Mouse (Mus musculus) erythroid progenitor cell, adult 5-6 weeks (primary cell): Measurements from ENCODE around the gene Ppp2r3a. TPM values are rescaled to one million over a fixed set of nuclear protein-coding genes. Genes with fewer than 3 reads are reported as not detected.

Source experiments
- ATAC-seq: replicated peaks from 2 replicates; pipeline ENCODE4 v1.8.0; 2016; ENCODE audit warnings: moderate number of reproducible peaks, mild to moderate bottlenecking, moderate TSS enrichment, inconsistent platforms; ENCODE audit not compliant: poor library complexity, low FRiP score, severe bottlenecking
- total RNA-seq, 2 experiments: library from RNA; stranded (forward) in 1 of 2; stranded (reverse) in 1 of 2; fragments of 150-400 nt in 1 of 2; fragments of 186-747, 209-891 nt in 1 of 2; gene quantifications; 2 replicates each; pipeline versions ENCODE4 v1.2.3 to v1.2.4; 2015 to 2017; ENCODE audit warnings: low replicate concordance in 2 of 2

Ppp2r3a gene
- 2.5 and 2.9 TPM in 2 replicates for total RNA-seq (2015; ENCODE audit: low replicate concordance)
- 1.0 TPM in 1 of 2 replicates, not detected in the other for total RNA-seq (2017; ENCODE audit: low replicate concordance)

DNA sequence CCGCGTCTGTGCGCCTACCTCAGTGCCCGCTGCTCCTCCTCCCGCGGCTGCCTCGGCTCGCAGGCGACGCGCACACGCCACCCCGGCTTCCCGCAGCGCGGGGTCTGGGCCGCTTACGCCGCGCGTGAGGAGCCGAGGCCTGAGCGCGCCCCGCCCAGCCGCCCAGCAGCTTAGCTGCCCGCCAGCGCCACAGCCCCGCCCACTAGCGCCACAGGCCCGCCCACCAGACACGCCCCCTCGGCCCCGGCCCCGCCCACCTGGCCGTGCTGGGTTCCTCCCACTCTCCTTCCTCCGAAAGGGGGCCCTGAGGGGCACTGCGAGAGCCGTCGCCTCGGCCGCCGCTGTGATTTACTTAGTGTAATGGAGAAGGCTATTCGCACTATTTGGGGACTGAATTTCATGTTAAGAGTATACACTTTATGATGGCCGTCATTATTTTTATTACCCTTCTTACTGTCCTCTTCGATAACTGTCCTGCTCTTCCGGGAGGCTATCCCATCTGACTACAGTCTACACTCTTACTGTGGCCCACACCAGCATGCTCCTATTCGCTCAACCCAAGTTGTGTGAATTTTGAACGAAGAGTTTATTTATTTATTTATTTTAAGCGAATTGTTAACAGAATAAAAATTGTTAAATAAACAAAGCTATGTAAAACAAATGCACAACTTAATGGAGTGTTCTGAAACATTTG, at the start of gene Ppp2r3a:
TSS of gene Ppp2r3a (minus strand) at position 152 of the 694 bp plus-strand sequence.
- peak; percentile 92 for ATAC-seq

DNA sequence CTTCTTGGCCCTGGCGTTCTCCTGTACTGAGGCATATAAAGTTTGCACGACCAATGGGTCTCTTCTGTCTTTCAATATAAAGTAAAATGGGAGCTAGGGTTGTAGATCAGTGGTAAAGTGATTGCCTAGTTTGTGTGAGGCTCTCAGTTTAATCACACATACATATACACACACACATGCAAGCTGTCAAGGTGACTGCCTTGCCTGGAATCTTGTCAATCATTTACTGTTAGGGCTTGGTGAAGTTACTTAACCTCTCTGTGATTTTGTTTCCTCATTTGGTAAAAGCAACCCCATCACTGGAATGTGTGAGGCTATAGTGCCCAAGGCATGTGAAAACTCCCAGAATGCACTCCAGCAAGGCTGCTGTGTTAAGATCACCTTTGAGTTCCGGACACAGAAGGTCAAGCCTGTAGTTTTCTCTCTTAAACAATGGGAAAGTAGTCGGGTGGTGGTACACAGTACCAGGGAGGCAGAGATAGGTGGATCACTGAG, 48.9 kb upstream of the Ppp2r3a start:
- no peak for ATAC-seq

DNA sequence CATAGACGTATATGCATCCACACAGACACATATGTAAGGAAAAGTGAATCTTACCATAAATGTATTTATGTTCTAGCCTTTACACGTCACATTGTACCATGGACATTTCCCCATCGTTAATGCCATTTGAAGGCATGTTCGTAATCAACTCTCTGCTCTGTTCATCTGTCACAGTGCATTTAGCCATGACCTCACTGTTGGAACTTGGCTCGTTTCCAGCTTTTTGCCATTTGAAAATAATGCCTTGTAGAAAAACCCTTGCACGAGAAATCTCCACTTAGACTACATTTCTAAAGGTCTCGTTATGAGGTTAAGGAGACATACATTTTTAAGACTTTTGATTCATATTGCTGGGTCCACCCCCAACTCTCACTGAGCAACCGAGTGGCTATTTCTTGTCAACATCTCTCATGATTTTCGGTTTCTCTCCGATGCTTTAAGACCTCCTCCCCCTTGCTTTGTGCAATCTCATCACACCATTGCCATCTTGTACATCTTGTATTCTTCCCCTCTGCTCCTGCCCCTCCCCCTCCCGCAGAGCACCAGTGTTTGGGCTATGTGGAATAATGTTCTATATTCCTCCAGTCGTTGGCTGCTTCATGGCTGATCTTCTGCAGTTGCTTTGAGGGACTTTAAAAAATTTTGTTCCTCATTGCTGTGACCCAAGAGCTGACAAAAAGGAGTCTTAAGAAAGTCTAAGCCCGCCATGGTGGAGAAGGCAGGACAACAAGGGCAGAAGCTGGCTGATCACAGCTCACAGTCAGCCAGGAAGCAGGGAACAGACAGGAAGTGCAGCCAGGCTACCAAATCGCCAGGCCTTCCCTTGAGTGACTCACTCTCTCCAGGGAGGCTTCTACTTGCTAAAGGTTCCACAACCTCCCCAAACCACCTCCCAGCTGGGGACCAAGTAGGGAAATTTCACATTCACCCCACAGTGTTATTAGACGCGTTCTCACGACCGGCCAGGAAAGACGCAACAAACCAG, 40.4 kb upstream of the Ppp2r3a start:
- no peak for ATAC-seq

DNA sequence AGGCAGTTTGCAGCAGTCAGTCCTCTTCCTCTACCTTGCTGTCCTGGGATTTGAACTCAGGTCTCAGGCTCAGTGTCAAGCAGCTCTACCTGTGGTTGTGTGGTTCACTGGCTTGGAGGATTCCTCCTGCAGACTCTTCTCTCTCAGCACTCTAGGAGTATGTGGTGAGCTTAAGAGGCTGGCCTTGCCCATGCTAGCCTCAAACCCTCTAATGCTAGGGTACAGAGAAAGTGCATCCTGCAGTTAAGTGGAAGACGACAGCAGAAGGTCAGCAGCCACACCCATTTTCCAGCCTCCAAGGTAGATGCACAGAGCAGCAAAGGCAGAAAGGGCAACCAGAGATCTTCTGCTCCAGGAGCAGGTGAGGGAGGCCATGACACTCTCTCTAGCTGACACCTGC, 39.3 kb upstream of the Ppp2r3a start:
- no peak for ATAC-seq

DNA sequence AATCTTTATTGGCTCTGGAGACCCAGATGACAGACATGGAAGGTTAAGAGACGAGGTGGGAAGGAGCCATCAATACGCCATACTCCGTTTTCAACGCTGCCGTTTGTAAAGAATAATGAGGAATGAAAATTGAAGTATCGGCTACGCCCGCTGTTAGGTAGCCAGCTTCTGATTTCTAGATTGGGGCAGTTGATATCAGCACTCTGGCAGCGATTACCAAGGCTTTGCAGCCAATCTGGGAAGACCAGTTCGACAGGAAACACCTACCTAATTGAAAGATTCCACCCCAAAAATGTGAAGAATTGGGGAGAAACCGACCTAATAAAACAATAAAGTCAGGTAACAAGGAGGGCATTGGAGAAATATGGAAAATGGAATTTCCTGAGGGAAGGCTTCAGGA, 38.2 kb upstream of the Ppp2r3a start:
- ATAC-seq, result no peak

DNA sequence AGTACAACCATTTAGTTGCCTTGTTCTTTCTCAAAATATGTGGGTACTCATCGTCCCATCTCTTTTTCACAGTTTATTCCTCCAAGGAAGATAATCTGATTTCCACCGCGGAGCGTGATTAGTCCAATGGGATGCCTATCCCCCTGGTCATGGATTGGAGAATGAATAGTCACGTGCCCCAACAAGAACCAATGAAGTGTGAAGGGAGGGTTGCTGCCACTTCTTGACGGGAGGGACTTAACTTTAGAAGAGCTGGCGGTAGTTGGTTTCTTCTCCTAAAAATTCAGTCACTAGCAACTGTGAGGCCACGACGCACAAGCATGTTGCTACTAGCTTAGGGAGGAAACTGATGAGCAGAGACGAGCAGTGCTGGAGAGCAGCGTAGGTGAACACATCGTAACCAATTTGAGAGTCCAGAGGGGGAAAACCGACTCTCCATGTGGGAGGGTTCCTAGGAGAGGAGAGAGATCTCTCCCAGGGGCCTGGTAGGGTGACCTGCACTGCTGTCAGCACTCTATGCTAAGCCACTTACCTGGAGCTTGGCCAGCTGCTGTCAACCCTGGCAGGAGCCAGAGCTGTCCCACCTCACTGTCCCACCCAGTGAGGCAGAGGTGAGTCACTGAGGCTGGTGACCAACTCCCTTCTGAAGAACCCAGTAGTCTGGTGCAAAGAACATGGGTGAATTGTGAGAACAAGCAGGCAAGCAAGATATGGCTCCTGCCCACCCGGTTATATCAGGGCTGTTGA, 37.5 kb upstream of the Ppp2r3a start:
- no peak for ATAC-seq

DNA sequence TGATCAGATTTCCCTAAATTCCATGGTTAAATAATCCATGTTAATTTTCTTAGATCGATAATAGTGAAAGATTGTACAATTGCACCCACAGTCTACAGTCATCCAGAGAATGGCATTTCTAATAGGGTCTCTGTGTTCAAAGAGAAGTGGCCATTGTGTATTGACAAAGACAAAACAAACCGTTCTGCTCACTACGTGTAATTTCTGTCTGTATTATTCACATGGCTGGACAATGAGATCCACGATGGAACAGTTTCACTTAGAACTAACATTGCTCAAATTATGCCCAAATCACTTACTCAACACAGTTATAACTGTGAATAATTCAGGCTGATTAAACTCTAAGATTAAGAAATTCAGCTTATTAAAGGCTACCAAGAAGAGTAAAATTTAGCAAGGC, 35.2 kb upstream of the Ppp2r3a start:
- no peak for ATAC-seq

DNA sequence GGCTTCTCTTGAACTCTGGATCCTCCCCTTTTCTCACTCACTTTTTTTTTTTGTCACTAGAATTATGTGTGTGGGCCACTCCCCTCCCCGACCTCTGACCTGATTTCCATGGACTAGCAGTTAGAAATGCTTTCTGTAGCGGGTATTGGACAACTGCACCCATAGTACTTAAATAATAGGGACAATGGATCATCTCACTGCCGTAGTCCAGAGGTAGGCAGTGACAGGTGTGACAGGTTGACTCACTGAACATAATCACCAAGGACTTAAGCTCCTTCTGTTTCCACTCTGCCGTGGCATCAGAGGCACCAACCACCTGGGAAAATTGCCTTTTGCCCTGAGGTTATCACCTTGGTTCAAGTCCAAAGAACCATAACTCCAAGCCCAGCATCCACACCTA, 32.5 kb upstream of the Ppp2r3a start:
- ATAC-seq, result no peak

DNA sequence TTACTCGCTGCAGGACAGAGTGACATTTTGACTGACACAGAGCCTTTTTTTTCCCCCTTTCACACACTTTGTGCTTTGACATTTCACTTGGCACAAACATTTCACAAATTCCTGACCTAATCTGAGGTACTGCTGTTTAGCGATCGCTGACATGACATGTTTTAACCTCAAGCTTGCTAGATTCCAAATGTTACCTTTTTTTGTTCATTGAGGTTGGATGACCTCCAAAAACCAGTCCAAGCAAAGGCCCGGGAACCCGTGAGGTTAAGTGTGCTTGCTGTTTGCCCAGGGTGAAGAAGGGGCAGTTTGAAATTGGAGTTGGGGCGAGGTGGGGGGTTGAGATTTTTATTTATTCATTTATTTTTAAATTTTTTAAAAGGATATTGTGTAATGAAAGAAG, 31.1 kb upstream of the Ppp2r3a start:
- no peak for ATAC-seq

DNA sequence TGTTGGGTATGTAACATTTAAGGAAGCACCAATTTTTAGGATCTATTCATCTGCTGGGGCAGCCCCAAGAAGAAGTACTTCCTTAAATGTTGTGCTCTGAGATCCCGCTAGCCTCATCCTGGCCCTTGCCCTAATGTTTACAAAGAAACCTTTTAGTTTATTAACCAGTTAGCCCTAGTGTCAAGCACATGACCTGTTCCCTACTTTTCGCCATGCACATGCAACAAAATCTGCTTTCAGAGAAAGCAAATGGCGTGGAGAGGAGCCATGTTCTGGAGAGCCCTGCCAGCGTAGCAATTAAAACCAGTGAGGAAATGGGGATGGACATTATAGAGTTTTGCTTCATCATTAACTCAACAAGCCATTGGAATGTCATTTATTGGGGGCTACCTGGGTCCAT, 30.3 kb upstream of the Ppp2r3a start:
- no peak for ATAC-seq

DNA sequence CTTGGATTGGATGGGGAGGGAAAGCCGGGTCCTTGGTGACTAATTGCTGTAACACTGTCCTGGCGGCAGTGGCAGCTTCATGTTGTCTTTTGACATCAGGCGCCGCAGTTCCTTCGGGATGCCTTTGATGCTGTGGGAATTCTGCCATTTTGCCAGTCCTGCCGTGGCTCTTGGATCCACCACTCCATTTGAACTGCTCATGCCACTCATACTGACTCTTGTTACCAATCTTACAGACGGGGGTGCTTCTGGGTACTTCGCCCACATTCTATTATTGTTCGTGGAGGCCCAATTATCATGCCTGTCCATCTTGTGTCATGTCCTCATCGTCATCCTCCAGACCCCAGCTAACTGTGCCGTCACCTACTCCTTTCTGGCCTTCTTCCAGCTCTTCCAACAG, 29.7 kb upstream of the Ppp2r3a start:
- no peak for ATAC-seq

DNA sequence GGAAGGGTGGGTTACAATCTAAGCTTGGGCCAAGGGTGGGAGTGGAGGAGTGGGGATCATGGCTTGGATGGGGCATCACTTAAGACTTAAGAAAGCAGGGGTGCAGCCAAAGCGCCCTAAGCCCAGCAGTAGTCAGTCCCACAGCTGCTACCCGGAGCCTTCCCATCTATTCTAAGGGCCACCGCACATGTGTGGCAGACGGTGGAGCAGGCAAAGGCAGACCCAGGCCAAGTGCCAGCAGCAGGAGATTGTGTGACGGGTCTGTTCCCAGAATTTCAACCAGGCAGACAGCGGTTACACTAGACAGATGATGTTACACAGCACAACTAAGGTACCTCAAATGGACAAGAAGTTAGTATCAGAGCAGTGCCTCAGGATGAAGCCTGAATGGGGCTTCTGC, 29.3 kb upstream of the Ppp2r3a start:
- ATAC-seq, result no peak

DNA sequence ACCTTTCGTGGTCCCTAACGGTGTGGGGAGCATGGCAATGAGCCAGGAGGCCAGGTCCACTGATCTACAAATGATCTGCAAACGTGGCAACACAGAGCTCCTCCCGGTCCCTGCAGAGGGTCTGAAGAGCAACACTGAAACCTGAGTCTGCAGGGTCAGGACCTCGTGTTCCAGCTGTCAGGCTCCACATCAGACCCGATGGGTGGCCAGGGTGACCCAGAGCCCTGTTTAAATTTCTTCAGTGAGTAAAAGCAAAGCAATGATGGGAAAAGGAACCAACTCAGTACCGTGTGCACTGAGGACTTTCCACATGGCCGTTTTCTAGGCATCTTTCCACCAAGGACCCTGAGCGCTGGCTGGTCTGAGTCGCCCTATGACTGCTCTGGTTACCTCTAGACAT, 28.6 kb upstream of the Ppp2r3a start:
- ATAC-seq, result no peak

DNA sequence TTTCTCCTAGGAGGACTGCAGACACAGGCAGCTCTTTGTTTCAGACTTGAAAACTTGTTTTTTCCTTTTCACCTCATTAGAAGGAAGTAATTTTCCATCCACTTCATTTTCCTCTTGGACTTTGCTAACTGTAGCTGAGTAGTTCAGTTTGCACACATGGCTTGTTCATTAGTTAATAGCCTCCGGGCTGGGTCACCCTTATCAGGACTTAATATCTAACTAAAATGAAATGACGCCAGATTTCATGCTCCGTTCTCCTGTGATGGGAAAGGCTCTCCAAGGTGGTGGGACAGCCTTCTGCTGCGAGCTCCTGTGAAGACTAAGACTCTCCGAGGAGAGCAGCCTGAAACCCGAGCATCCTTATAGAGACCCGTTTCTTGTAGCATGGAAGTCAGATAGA, 21.1 kb upstream of the Ppp2r3a start:
- ATAC-seq, result no peak

DNA sequence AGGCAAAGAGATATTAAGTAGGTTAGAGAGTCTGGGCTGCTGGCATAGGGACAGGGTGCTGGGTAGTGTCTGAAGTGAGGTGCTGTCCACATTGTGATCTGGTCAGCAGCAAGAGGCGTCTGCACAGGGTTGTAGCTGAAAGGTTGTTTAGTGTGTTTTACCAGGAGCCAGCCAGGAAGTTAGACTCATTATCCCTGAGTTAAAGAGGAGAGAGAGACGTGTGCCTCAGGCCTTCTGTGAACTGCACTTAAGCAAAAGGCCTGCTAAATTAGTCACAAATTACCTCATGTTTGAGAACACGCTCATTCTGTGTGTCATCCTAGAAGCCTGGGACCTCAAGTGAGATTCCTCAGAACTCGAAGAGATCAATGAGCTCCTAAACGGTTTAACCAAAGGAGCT, 18.4 kb upstream of the Ppp2r3a start:
- no peak for ATAC-seq

DNA sequence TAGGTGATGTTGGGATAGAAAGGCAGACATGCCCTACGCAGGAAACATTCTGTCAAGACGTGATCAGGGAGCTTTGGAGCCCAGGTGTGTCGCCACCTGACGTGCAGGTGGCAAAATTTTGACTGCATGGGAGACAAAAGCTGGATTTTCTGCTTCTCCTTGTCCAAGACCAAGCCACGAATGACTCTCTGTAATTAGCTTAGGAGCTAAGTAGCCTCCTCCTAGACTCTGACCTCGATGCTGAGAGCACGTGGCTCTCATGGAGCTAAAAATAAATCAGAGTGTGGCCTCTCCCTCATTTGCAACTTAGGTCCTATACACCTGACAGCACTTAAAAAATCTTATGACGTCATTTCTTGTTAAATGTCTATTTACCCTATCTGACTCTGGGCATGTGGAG, 14.4 kb upstream of the Ppp2r3a start:
- no peak for ATAC-seq

DNA sequence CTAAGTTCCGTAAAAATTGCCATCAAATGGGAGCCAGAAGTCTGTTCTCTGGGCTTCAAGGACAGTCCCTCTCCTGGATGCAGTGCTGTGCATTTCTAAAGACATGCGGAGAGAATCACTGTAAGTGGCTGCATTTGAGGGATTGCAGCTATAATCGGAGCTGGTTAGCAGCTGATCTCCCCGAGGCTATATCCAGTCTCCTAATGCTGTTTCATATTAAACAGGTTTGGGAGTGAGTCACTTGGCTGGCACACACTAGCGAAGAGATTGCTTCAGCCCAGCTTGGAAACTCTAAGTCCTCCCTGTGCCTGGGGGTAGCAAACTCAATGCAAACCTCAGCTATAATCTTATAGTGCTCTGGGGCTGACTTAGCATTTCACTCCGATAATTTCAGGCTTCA, 14.0 kb upstream of the Ppp2r3a start:
- ATAC-seq, result no peak

DNA sequence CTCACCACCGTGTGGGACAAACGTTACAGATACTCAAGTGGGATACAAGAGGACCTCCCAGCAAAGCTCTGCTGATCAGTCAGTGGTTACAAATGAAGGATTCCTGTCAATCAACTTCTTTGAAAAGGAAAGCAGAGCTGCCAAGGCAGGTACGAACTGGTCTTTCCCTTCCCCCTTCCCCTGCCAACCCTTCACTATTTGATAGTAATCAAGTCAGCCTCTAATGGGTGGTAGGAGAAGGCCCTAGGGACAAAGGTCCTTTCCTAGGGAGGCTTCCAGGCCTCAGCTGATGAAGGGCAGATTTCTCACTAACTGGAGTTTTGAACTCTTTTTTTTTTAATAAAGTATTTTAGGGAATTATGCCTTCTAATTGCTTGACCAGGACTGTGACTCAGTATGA, 11.2 kb upstream of the Ppp2r3a start:
- ATAC-seq, result no peak

DNA sequence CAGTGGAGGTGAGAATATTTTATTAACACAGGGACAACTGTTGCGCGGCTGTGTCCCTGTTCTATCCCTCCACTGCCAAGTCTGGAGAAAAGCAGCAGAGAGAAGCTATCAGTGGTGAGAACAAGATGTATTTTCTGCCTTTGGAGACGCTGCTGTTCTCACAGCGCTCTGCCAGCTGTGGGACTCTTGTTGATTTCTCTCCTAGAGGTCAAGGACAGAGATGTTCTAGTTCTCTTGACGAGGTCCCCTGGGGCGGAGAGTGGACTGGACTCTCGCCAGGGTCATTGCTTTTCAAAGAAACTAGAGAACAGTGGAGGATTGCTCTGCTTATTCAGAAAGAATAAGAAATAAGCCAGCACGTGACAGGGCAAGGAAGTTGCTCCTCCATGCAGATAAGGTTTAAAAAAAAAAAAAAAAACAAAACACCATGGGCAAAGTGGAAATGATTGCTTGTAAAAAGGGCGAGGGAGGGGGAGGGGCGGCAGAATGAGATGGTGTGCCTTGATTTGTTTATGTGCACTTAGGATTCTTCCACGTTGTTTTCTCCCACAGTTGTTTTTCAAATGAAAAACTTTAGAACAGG, 10.5 kb upstream of the Ppp2r3a start:
- ATAC-seq, result no peak

DNA sequence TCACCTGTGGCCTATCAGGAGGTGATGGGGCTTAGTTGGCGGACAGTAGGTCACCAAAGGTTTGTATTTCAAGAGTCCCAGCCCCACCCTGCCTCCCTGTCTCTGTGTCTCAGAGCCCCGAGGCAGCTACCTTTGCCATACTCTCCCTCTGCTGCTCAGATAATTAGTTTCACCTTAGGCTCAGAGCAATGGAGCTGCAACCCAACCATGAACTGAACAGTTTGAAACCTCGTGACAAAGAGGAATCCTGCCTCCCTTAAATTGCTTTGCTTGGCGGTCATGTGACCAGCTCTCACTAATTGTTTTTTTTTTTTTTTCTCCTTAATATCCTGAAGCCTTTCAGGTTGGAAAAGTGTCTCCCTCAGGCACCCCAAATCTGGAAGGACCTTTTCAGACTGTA, 9.8 kb upstream of the Ppp2r3a start:
- no peak for ATAC-seq
